Mouse (Mus musculus) cortical plate, adult 2 months (tissue): ENCODE measurements at regions not wholly inside any gene's neighbourhood (a gene's known extent, or its start where the extent isn't known, plus 50 kb on each side); places are given as distances from the start of the nearest gene placed in this dataset.

Experiments used
- CTCF ChIP-seq: fragments of 200-500 bp; IDR thresholded peaks from 2 replicates; pipeline ENCODE4 v1.5.1; 2011; ENCODE audit warnings: mild to moderate bottlenecking, control low read depth, low read length; ENCODE audit not compliant: insufficient read depth; ENCODE audit errors: extremely low read depth
- POLR2A ChIP-seq: fragments of 200-500 bp; IDR thresholded peaks from 2 replicates; pipeline ENCODE4 v1.6.1; 2011; ENCODE audit warnings: mild to moderate bottlenecking, low read length, control low read depth; ENCODE audit not compliant: insufficient read depth; ENCODE audit errors: extremely low read depth

GRCm38 (mm10) chrX:99294726-99295125, 158.8 kb downstream of the Efnb1 start:
- no peak for TF ChIP-seq POLR2A
- no peak for TF ChIP-seq CTCF
